Mouse (Mus musculus): Measurements from ENCODE around the gene Igsf6.

Gene Igsf6

GRCm38 (mm10) chr7:121074281-121074680, at the start of gene Igsf6:
TSS of gene Igsf6 (minus strand) at chr7:121074572.
- DNase-seq (ENCODE audit: low spot score), result no peak

GRCm38 (mm10) chr7:121120143-121120818, 45.9 kb upstream of the Igsf6 start:
- DNase-seq (ENCODE audit: low spot score), result peak; percentile 91

GRCm38 (mm10) chr7:121111762-121112161, 37.4 kb upstream of the Igsf6 start:
- DNase-seq (ENCODE audit: low spot score), result no peak

- no peak for DNase-seq (ENCODE audit: low spot score)
Observed at GRCm38 (mm10) chr7:121111321-121111720, 36.9 kb upstream of the Igsf6 start.

- no peak for DNase-seq (ENCODE audit: low spot score)
Observed at GRCm38 (mm10) chr7:121107851-121108250, 33.5 kb upstream of the Igsf6 start.

- no peak for DNase-seq (ENCODE audit: low spot score)
Observed at GRCm38 (mm10) chr7:121098614-121099389, 24.4 kb upstream of the Igsf6 start.

- DNase-seq (ENCODE audit: low spot score), result no peak
Observed at GRCm38 (mm10) chr7:121093026-121093425, 18.7 kb upstream of the Igsf6 start.

- DNase-seq (ENCODE audit: low spot score), result no peak
Observed at GRCm38 (mm10) chr7:121090748-121091147, 16.4 kb upstream of the Igsf6 start.

GRCm38 (mm10) chr7:121088745-121089144, 14.4 kb upstream of the Igsf6 start:
- no peak for DNase-seq (ENCODE audit: low spot score)

GRCm38 (mm10) chr7:121085500-121085899, 11.1 kb upstream of the Igsf6 start:
- DNase-seq (ENCODE audit: low spot score), result peak; percentile 49

- DNase-seq (ENCODE audit: low spot score), result no peak
Observed at GRCm38 (mm10) chr7:121084840-121085453, 10.6 kb upstream of the Igsf6 start.

GRCm38 (mm10) chr7:121082949-121083513, 8.7 kb upstream of the Igsf6 start:
- no peak for DNase-seq (ENCODE audit: low spot score)

GRCm38 (mm10) chr7:121081816-121082215, 7.4 kb upstream of the Igsf6 start:
- DNase-seq (ENCODE audit: low spot score), result no peak

GRCm38 (mm10) chr7:121081350-121081749, 7.0 kb upstream of the Igsf6 start, which contains the start of gene Otoa:
TSS of gene Otoa (plus strand) at chr7:121081650.
- no peak for DNase-seq (ENCODE audit: low spot score)

- peak; percentile 89 for DNase-seq (ENCODE audit: low spot score)
Observed at GRCm38 (mm10) chr7:121077829-121078228, 3.5 kb upstream of the Igsf6 start.

GRCm38 (mm10) chr7:121077311-121077710, 2.9 kb upstream of the Igsf6 start:
- no peak for DNase-seq (ENCODE audit: low spot score)

- no peak for DNase-seq (ENCODE audit: low spot score)
Observed at GRCm38 (mm10) chr7:121075416-121075815, 1.0 kb upstream of the Igsf6 start.

GRCm38 (mm10) chr7:121074801-121075400, 529 bp upstream of the Igsf6 start:
- DNase-seq (ENCODE audit: low spot score), result no peak

- DNase-seq (ENCODE audit: low spot score), result no peak
Observed at GRCm38 (mm10) chr7:121072506-121072905, 1.9 kb downstream of the Igsf6 start.

GRCm38 (mm10) chr7:121071276-121071675, 3.1 kb downstream of the Igsf6 start:
- DNase-seq (ENCODE audit: low spot score), result no peak

- DNase-seq (ENCODE audit: low spot score), result no peak
Observed at GRCm38 (mm10) chr7:121064309-121064708, 10.1 kb downstream of the Igsf6 start.
